Mouse (Mus musculus): ENCODE data around the gene Foxd3. TPM values are rescaled to one million over a fixed set of nuclear protein-coding genes. Genes with fewer than 3 reads are reported as not detected.
"Not testable (repeated sequence)": the region's sequence is repeated elsewhere in the genome, so short reads cannot be mapped to it uniquely, and the experiment has no call there.

The Foxd3 gene
- not detected in 2 replicates for total RNA-seq (2017)

- ATAC-seq (replicated peaks; ENCODE audit: low read depth, poor library complexity, severe bottlenecking) = no peak
Measured at GRCm38 (mm10) chr4:99655937-99656604, at the start of gene Foxd3. Foxd3 (plus strand) TSS chr4:99656299.

- ATAC-seq (replicated peaks; ENCODE audit: low read depth, poor library complexity, severe bottlenecking) = no peak
Measured at GRCm38 (mm10) chr4:99612156-99612555, 43.9 kb upstream of the Foxd3 start.

- ATAC-seq (replicated peaks; ENCODE audit: low read depth, poor library complexity, severe bottlenecking) = no peak
Measured at GRCm38 (mm10) chr4:99612609-99613350, 43.3 kb upstream of the Foxd3 start.

- ATAC-seq (replicated peaks; ENCODE audit: low read depth, poor library complexity, severe bottlenecking) = no peak
Measured at GRCm38 (mm10) chr4:99626047-99626844, 29.9 kb upstream of the Foxd3 start.

- ATAC-seq (replicated peaks; ENCODE audit: low read depth, poor library complexity, severe bottlenecking) = no peak
Measured at GRCm38 (mm10) chr4:99627057-99627456, 29.0 kb upstream of the Foxd3 start.

GRCm38 (mm10) chr4:99636038-99636437 lies 20.1 kb upstream of the Foxd3 start:
- ATAC-seq (replicated peaks; ENCODE audit: low read depth, poor library complexity, severe bottlenecking) = no peak

GRCm38 (mm10) chr4:99636711-99637110 lies 19.4 kb upstream of the Foxd3 start:
- ATAC-seq (replicated peaks; ENCODE audit: low read depth, poor library complexity, severe bottlenecking) = no peak

GRCm38 (mm10) chr4:99640619-99641018 lies 15.5 kb upstream of the Foxd3 start:
- ATAC-seq (replicated peaks; ENCODE audit: low read depth, poor library complexity, severe bottlenecking) = not testable (repeated sequence)

- ATAC-seq (replicated peaks; ENCODE audit: low read depth, poor library complexity, severe bottlenecking) = no peak
Measured at GRCm38 (mm10) chr4:99641920-99642319, 14.2 kb upstream of the Foxd3 start.

GRCm38 (mm10) chr4:99645560-99645959 lies 10.5 kb upstream of the Foxd3 start:
- no peak for ATAC-seq (replicated peaks; ENCODE audit: low read depth, poor library complexity, severe bottlenecking)

GRCm38 (mm10) chr4:99650088-99650944 lies 5.8 kb upstream of the Foxd3 start:
- 0 out of 2 replicates have a peak, but pooled peaks have one; percentile 30 for ATAC-seq (replicated peaks; ENCODE audit: low read depth, poor library complexity, severe bottlenecking)

- peak; percentile 9; the same call in 1 of the 2 replicates for ATAC-seq (replicated peaks; ENCODE audit: low read depth, poor library complexity, severe bottlenecking)
Measured at GRCm38 (mm10) chr4:99650945-99651690, 5.0 kb upstream of the Foxd3 start.

GRCm38 (mm10) chr4:99651823-99652450 lies 4.2 kb upstream of the Foxd3 start:
- no peak for ATAC-seq (replicated peaks; ENCODE audit: low read depth, poor library complexity, severe bottlenecking)

GRCm38 (mm10) chr4:99652576-99653210 lies 3.4 kb upstream of the Foxd3 start:
- ATAC-seq (replicated peaks; ENCODE audit: low read depth, poor library complexity, severe bottlenecking) = no peak

- ATAC-seq (replicated peaks; ENCODE audit: low read depth, poor library complexity, severe bottlenecking) = no peak
Measured at GRCm38 (mm10) chr4:99653216-99653607, 2.9 kb upstream of the Foxd3 start.

- ATAC-seq (replicated peaks; ENCODE audit: low read depth, poor library complexity, severe bottlenecking) = no peak
Measured at GRCm38 (mm10) chr4:99653608-99654221, 2.4 kb upstream of the Foxd3 start.

GRCm38 (mm10) chr4:99654621-99655296 lies 1.3 kb upstream of the Foxd3 start:
- no peak for ATAC-seq (replicated peaks; ENCODE audit: low read depth, poor library complexity, severe bottlenecking)

Data from common myeloid progenitor, adult 5-6 weeks (primary cell).